Mouse (Mus musculus): ENCODE measurements around the gene Vkorc1. TPM values are rescaled to one million over a fixed set of nuclear protein-coding genes. Genes with fewer than 3 reads are reported as not detected.

Vkorc1 gene
- total and polyA plus RNA-seq, 3 experiments, result 36.2 to 66.4 TPM; not detected in 1

DNA sequence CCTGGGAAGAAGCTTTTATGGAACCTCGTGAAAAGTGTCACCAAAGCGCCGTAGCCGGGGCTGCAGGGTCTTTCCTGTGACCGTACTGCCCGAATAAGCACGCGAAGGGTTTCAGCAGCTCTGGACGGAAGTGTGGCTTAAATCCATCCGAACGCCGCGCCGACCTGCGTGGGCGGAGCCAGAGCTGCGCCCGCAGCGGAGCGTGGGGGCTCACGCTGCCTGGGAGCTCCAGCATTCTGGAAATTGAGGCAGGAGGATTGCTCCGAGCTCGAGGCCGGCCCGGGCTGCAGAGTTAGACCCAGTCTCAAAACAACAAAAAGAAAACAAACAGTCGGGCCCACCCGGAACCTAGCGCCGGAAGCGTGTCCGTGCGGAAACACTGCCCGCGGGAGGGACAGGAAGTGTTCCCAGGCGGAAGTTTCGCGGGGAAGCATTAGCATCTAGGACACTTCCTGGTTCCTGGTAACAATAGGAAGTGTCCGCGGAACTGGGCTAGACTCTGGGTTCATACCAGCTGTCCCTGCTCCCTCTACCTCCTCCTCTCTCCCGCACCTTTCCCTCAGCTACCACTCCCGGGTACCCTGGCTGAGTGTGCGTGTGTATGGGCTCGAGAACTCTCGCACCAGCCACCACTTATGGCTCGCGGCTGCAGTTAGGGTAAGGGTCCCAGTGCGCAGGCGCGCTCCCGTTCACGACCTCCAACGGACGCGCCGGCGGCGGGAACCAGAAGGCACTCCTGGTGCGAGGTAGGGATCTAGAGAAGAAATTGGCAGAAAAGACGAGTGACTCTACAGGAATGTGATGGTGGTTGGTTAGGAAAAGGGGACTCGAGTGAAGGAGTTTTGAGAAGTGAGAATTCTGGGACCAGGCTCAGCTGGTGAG lies 18.7 kb downstream of the Vkorc1 start, which contains the start of gene Zfp668 (continued):
- TF ChIP-seq TCF12 (IDR thresholded peaks at IDR 0.05; ENCODE audit: low read depth, low read length), result peak; percentile 68
- TF ChIP-seq NRF1 (IDR thresholded peaks at IDR 0.05; ENCODE audit: insufficient read depth, low read depth, low read length, poor library complexity, severe bottlenecking), result peak; percentile 76
- peak; percentile 68 for TF ChIP-seq RCOR1 (IDR thresholded peaks at IDR 0.05; ENCODE audit: low read depth, low read length)
- TF ChIP-seq ELF1 (IDR thresholded peaks at IDR 0.05; ENCODE audit: low read depth, low read length), result peak; percentile 100

DNA sequence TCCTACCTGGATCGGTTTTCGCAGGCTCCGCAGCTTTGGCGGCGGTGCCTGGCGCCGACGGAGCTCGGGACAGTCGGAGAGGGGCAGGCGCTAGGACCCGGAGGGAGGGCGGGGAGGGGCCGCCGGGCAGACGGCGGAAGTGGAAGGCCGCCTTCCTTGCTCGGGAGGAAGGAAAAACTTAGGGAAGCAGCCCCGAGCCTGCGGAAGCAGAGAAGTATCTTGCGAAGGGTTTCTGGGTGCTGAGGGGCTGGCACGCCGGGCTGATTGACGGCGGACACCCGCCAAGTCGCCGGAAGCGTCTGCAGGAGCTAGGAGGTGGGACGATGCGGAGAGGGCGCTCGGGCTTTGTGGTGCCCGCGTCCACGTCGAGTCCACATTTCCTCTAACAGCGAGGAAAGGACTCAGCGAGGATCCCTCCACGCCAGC lies 19.4 kb downstream of the Vkorc1 start, which contains the start of gene Zfp646:
Gene Zfp646, plus strand, starts transcription at position 181 of the 426 bp plus-strand sequence.
- peaks cover 61% of the 10 kb centered on the region for H3K79me2 ChIP-seq (ENCODE audit: control insufficient read depth, insufficient read depth, low read length, poor library complexity)
- H3K9ac ChIP-seq (ENCODE audit: control insufficient read depth, low read depth, low read length, poor library complexity, severe bottlenecking), result peak within 1 kb of the TSS; percentile 90
- H3K36me3 ChIP-seq (ENCODE audit: control insufficient read depth in 1 of 2, insufficient read depth in 2 of 2, low read length in 2 of 2), result peaks cover 0 to 18% of the 10 kb centered on the region in 2 experiments
- peak; percentile 94 for DNase-seq (ENCODE audit: low read depth, low spot score)
- peaks cover 0 to 16% of the 10 kb centered on the region in 2 experiments; a peak in 3 of 4 replicates for H3K4me1 ChIP-seq (ENCODE audit: control insufficient read depth in 1 of 2, insufficient read depth in 2 of 2, low read length in 2 of 2)
- no peaks in the 10 kb centered on the region for H3K9me3 ChIP-seq (replicated peaks; ENCODE audit: insufficient read depth, low read length)
- peak within 1 kb of the TSS; percentile 85 for H3K27ac ChIP-seq (ENCODE audit: control insufficient read depth, low read depth, low read length)
- H3K4me3 ChIP-seq (ENCODE audit: control insufficient read depth in 1 of 2, insufficient read depth in 1 of 2, low read depth in 2 of 2, low read length in 2 of 2), result peak within 1 kb of the TSS; percentile 81 to 86
- H3K27me3 ChIP-seq (ENCODE audit: control insufficient read depth in 1 of 2, insufficient read depth in 2 of 2, low read length in 2 of 2), result no peaks in the 10 kb centered on the region
- TF ChIP-seq USF1 (IDR thresholded peaks at IDR 0.05; ENCODE audit: low read depth, low read length) (no peak), RAD21 (IDR thresholded peaks at IDR 0.05; ENCODE audit: low read depth, low read length) (no peak), GATA1 (IDR thresholded peaks at IDR 0.05; ENCODE audit: low read depth, low read length) (no peak), ZKSCAN1 (IDR thresholded peaks at IDR 0.05; ENCODE audit: low read depth, low read length) (no peak), HCFC1 (IDR thresholded peaks at IDR 0.05; ENCODE audit: low read depth, low read length) (no peak; the same call in 1 of the 2 replicates), ZNF384 (IDR thresholded peaks at IDR 0.05; ENCODE audit: low read depth, low read length) (no peak), MAZ (IDR thresholded peaks at IDR 0.05; ENCODE audit: low read depth, low read length) (no peak; the same call in 1 of the 2 replicates), CHD1 (IDR thresholded peaks at IDR 0.05; ENCODE audit: low read depth, low read length) (no peak), JUND (IDR thresholded peaks at IDR 0.05; ENCODE audit: low read depth, low read length) (no peak), TBP (IDR thresholded peaks at IDR 0.05; ENCODE audit: low read depth, low read length) (no peak), NELFE (IDR thresholded peaks at IDR 0.05; ENCODE audit: low read depth, low read length) (peak; percentile 59), ELF1 (IDR thresholded peaks at IDR 0.05; ENCODE audit: low read depth, low read length) (peak; percentile 85), TAL1 (IDR thresholded peaks at IDR 0.05; ENCODE audit: low read length) (no peak), MYB (IDR thresholded peaks at IDR 0.05; ENCODE audit: low read depth, low read length) (no peak), POLR2A (IDR thresholded peaks at IDR 0.05; ENCODE audit: control insufficient read depth in 1 of 2, insufficient read depth in 1 of 2, low read depth in 1 of 2, low read length in 2 of 2, poor library complexity in 1 of 2) (peak; percentile 36 to 69; a peak in 3 of 4 replicates), BHLHE40 (IDR thresholded peaks at IDR 0.05; ENCODE audit: borderline replicate concordance, low read depth, low read length) (no peak), SMC3 (IDR thresholded peaks at IDR 0.05; ENCODE audit: low read depth, low read length) (no peak), NRF1 (IDR thresholded peaks at IDR 0.05; ENCODE audit: insufficient read depth, low read depth, low read length, poor library complexity, severe bottlenecking) (no peak), EP300 (IDR thresholded peaks at IDR 0.05; ENCODE audit: low read depth in 1 of 2, low read length in 2 of 2) (no peak), CHD2 (IDR thresholded peaks at IDR 0.05; ENCODE audit: low read length) (no peak), MAX (IDR thresholded peaks at IDR 0.05; ENCODE audit: low read length) (0 out of 2 replicates have a peak, but pooled peaks have one; percentile 12), SIN3A (IDR thresholded peaks at IDR 0.05; ENCODE audit: low read length) (peak; percentile 72; the same call in 1 of the 2 replicates), ZMIZ1 (IDR thresholded peaks at IDR 0.05; ENCODE audit: low read depth, low read length) (no peak; the same call in 1 of the 2 replicates), ZC3H11A (IDR thresholded peaks at IDR 0.05; ENCODE audit: low read depth, low read length) (no peak), MYC (IDR thresholded peaks at IDR 0.05; ENCODE audit: low read depth, low read length) (no peak), MEF2A (IDR thresholded peaks at IDR 0.05; ENCODE audit: extremely low read depth, insufficient replicate concordance, low read depth, low read length, poor library complexity, severe bottlenecking) (no peak), E2F4 (IDR thresholded peaks at IDR 0.05; ENCODE audit: borderline replicate concordance, low read depth, low read length) (no peak), USF2 (IDR thresholded peaks at IDR 0.05; ENCODE audit: borderline replicate concordance in 1 of 2, insufficient read depth in 1 of 2, low read depth in 1 of 2, low read length in 2 of 2) (no peak), RCOR1 (IDR thresholded peaks at IDR 0.05; ENCODE audit: low read depth, low read length) (no peak), POLR2AphosphoS5 (IDR thresholded peaks at IDR 0.05; ENCODE audit: borderline replicate concordance, low read depth, low read length) (no peak), GABPA (IDR thresholded peaks at IDR 0.05; ENCODE audit: low read depth, low read length) (no peak)
